Mouse (Mus musculus) ES-Bruce4 (cell line): ENCODE measurements around the gene Tmem260. TPM values are rescaled to one million over a fixed set of nuclear protein-coding genes. Genes with fewer than 3 reads are reported as not detected.

Source experiments
- H3K27ac ChIP-seq: 2 replicates; pipeline ENCODE4 v1.5.1; 2012; ENCODE audit warnings: low read length, inconsistent platforms; ENCODE audit not compliant: insufficient read depth
- H3K27me3 ChIP-seq: 2 replicates; pipeline ENCODE4 v1.6.1; 2012; ENCODE audit warnings: mild to moderate bottlenecking, low read length, inconsistent platforms; ENCODE audit not compliant: control insufficient read depth, poor library complexity, insufficient read depth, severe bottlenecking
- H3K36me3 ChIP-seq: 2 replicates; pipeline ENCODE4 v1.6.1; 2012; ENCODE audit warnings: inconsistent platforms, mild to moderate bottlenecking, low read length, moderate library complexity; ENCODE audit not compliant: control insufficient read depth, poor library complexity, insufficient read depth, severe bottlenecking
- H3K4me1 ChIP-seq: one replicate; pipeline ENCODE4 v1.8.1; 2011; ENCODE audit warnings: low read length; ENCODE audit not compliant: control insufficient read depth, insufficient read depth
- H3K4me3 ChIP-seq: 2 replicates; pipeline ENCODE4 v1.5.1; 2011; ENCODE audit warnings: low read depth, mild to moderate bottlenecking, low read length
- H3K9ac ChIP-seq: 2 replicates; pipeline ENCODE4 v1.6.1; 2012; ENCODE audit warnings: low read depth, mild to moderate bottlenecking, inconsistent platforms; ENCODE audit not compliant: poor library complexity, severe bottlenecking
- H3K9me3 ChIP-seq: replicated peaks from 2 replicates; pipeline ENCODE4 v1.6.1; 2012; ENCODE audit warnings: mild to moderate bottlenecking, low read length, inconsistent platforms; ENCODE audit not compliant: control insufficient read depth, poor library complexity, insufficient read depth, severe bottlenecking
- CTCF ChIP-seq: IDR thresholded peaks from one replicate; pipeline ENCODE4 v1.8.1; 2011; ENCODE audit warnings: low read depth, low read length
- EP300 ChIP-seq: IDR thresholded peaks from 2 replicates; pipeline ENCODE4 v1.6.1; 2011; ENCODE audit warnings: low read depth, low read length; ENCODE audit not compliant: insufficient read depth
- POLR2A ChIP-seq: IDR thresholded peaks from one replicate; pipeline ENCODE4 v1.8.1; 2011; ENCODE audit warnings: low read length; ENCODE audit not compliant: insufficient read depth
- polyA plus RNA-seq: library from polyadenylated mRNA; stranded (reverse); fragments of >200 nt; gene quantifications from 2 replicates; pipeline ENCODE4 v1.2.4, GENCODE M21; 2011; ENCODE audit warnings: low read depth; ENCODE audit not compliant: missing spikeins, insufficient read depth, insufficient read length

Gene Tmem260
- polyA plus RNA-seq, 1 experiment, result 14.7 TPM

GRCm38 (mm10) chr14:48453411-48453810, 7.5 kb downstream of the Tmem260 start:
- no peaks in the 10 kb centered on the region for H3K9me3 ChIP-seq
- no peak overlapping the region for H3K4me3 ChIP-seq
- H3K27me3 ChIP-seq, result no peaks in the 10 kb centered on the region
- no peak overlapping the region for H3K9ac ChIP-seq
- no peak overlapping the region for H3K27ac ChIP-seq
- H3K4me1 ChIP-seq, result no peaks in the 10 kb centered on the region
- TF ChIP-seq CTCF (no peak), EP300 (no peak), POLR2A (no peak)
- no peaks in the 10 kb centered on the region for H3K36me3 ChIP-seq

DNA sequence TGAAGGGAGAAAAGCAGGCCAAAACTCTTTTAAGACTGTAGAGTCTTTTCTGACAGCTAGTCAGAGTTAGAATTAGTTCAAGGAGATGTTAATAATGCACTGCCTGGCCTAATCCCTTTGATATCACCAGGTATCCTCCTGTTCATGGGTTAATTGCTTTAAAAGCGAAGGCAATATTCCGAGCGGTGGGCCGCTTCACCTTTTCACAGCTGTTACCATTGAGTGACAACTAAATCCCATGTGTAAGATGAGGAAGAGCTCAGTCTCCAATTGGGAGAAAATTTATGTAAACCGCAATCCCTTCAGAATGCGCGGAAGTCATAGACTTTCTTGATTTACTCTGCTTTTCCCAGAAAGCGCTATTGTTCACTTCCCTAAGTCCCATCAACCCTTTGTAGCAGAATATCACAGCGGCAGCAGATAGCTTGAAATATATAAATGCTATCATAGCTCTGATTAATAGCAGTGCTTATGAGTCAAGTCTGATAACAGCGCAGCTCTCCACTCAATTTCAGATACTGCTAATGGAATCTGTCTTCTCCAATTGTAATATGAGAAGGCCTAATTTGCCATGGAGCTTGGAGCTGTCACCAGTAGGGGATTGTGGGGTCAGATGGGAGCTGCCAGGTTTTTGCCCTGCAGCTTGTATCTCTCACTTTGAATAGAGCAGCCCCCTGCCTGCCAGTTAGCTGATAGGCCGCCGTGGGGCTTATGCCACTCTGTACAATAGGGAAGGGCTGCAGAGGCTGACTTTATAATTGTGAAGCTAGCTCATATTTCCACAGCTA, 10.6 kb downstream of the Tmem260 start:
- H3K27ac ChIP-seq, result no peak overlapping the region
- H3K4me3 ChIP-seq, result no peak overlapping the region
- H3K27me3 ChIP-seq, result no peaks in the 10 kb centered on the region

DNA sequence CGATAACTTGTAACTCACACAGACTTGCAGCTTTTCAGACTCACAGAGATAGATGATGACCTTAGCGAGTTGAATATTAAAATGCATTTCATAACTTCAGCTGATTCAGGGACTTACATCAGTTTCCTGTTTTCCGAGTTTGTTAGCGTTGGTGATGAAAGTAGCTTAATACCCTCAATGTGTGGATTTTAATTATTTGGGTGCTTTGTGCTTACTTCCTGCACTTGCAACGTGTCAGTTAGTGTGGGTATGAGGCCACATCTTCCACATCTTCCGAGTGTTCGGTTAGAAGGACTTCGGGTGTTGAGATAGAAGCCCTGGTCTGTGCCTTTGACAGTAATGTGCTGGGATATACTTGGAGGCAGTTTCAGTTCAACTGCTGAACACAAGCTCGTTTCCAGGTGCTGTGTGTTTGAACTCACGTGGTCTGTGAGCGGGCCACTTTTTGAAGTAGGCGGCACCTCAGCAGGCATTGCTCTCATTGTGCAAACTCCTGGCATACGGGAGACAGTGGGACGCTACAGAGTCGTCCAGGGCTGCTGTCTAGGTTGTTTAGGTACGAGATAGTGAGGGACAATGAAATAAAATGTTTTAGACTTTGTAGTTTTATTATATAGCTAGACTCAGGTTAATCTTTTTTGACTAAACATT, 11.5 kb downstream of the Tmem260 start:
- H3K36me3 ChIP-seq, result no peaks in the 10 kb centered on the region
- H3K4me1 ChIP-seq, result no peaks in the 10 kb centered on the region
- H3K9ac ChIP-seq, result no peak overlapping the region
- H3K27me3 ChIP-seq, result no peaks in the 10 kb centered on the region
- H3K9me3 ChIP-seq, result no peaks in the 10 kb centered on the region
- TF ChIP-seq EP300, result no peak
- no peak for TF ChIP-seq CTCF
- TF ChIP-seq POLR2A, result no peak
- H3K4me3 ChIP-seq, result no peak overlapping the region
- no peak overlapping the region for H3K27ac ChIP-seq

More for the DNA sequence above, 10.6 kb downstream of the Tmem260 start:
- no peaks in the 10 kb centered on the region for H3K36me3 ChIP-seq
- no peaks in the 10 kb centered on the region for H3K4me1 ChIP-seq
- no peaks in the 10 kb centered on the region for H3K9me3 ChIP-seq
- H3K9ac ChIP-seq, result no peak overlapping the region
- TF ChIP-seq CTCF, result no peak
- TF ChIP-seq POLR2A, result no peak
- no peak for TF ChIP-seq EP300

DNA sequence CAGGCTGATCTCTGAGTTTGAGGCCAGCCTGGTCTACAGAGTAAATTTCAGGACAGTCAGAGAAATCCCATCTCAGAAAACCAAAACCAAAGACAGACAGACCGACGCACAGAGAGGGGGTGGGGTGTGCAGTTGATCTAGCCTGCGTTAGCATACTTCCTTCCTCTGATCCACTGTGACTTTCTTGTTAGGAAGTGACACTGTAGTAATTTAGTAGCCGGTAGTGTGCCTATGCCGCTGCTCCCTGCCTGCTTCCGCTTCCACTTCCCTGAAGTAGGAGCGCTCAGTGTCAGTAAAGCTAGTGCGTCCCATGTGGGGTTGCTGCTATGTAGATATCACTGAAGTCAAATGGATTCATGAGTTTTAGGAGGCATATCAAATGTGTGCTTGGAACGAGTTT, 13.0 kb downstream of the Tmem260 start:
- H3K9ac ChIP-seq, result no peak overlapping the region

DNA sequence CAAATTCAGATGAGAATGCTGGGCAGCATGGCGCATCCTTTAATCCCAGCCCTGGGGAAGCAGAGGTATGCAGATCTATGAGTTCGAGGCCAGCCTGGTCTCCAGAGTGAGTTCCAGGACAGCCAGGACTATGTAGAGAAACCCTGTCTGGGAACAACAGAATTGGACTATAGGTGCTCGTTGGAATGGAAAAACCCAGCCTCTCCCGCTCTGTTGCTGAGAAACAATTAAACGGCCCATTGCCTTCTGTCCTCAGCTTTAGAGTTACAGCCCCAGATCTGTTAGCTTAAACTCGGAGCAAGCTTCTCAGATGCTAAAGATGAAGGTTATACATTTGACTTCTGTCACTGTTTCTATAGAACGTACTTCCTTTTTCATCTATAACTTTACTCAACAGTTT, 22.4 kb downstream of the Tmem260 start:
- H3K4me1 ChIP-seq, result no peaks in the 10 kb centered on the region
- H3K27ac ChIP-seq, result no peak overlapping the region
- no peak overlapping the region for H3K9ac ChIP-seq
- no peaks in the 10 kb centered on the region for H3K9me3 ChIP-seq
- no peaks in the 10 kb centered on the region for H3K36me3 ChIP-seq
- no peak overlapping the region for H3K4me3 ChIP-seq
- TF ChIP-seq CTCF (no peak), EP300 (no peak), POLR2A (no peak)
- no peaks in the 10 kb centered on the region; the same call in none of the 2 replicates for H3K27me3 ChIP-seq

More for the DNA sequence above, 13.0 kb downstream of the Tmem260 start:
- Histone ChIP-seq H3K4me1 (no peaks in the 10 kb centered on the region), H3K27ac (no peak overlapping the region), H3K4me3 (no peak overlapping the region), H3K27me3 (no peaks in the 10 kb centered on the region), H3K36me3 (no peaks in the 10 kb centered on the region), H3K9me3 (no peaks in the 10 kb centered on the region)
- TF ChIP-seq EP300 (no peak), POLR2A (no peak), CTCF (no peak)
